Mouse (Mus musculus) urinary bladder, postnatal 25 days (tissue): ENCODE measurements around the gene Usp6nl.

Experiments
- DNase-seq: peaks from one replicate; pipeline ENCODE4 v3.0.0; 2022; ENCODE audit warnings: low spot score

Usp6nl gene

DNA sequence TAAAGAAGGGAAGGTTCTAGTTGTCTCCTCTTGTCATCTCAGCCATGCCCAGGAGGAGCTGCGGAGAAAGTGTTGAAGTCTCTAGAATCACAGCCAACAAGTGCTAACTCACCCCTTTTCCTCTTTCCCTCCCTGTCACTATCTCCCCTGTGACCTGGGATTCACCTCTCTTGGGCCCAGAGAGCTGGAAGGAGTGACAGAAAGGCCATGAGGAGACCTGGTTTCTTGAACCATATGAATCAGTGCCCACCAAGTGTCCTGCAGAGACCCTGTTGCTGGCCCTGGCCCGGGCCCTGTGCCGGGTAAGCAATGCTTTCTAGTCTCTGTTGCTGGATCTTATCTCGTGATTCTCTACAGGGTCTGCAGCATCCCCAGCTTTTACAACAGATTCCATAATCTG lies 155.4 kb downstream of the Usp6nl start:
- DNase-seq: no peak

DNA sequence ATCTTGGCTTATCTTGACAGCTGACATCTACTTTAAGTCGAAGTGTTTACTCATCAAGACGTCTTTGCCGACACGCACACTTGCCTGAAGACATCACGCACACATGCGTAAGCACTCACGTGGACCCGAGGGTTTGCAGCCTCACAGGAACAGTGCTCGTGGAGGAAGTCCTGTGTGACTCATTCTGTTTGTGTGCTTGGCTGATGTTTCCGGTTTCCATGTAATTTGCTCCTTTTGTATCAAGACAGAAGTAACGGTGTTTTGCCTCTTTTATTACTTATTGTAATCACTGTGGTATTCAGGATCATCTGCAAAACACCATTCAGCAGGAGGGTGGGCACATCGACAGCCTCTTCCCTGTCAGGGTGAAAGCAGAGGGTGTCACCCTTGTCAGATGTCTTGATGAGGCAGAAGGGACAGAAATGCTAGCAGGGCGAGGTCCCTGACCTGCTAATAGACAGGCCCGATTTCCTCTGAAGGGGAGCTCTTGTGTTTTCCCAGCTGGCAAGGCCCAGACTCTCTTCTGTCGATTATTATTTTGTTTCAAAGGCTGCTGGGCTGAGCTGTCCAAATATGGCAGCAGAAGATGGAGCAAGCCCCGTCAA lies 156.0 kb downstream of the Usp6nl start:
- no peak for DNase-seq

DNA sequence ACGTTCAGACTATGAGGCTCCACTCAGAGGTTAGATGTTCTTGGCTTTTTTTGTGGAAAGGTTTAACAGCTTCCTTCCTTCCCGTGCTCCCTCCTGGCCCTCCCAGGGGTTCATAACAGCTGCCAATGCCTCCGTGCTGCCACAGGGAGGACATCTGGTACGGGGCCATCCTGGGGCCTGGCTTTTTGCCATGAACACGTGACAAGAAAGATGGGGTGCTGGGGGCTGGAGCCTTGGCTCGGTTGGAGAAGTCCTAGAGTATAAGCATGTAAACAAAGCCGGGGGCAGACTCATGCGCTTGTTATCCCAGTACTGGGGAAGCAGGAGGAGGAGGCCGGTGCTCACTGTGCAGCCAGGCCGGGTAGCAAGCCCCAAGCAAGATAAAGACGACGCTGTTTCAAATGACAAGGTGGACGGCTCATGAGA lies 156.5 kb downstream of the Usp6nl start:
- no peak for DNase-seq

DNA sequence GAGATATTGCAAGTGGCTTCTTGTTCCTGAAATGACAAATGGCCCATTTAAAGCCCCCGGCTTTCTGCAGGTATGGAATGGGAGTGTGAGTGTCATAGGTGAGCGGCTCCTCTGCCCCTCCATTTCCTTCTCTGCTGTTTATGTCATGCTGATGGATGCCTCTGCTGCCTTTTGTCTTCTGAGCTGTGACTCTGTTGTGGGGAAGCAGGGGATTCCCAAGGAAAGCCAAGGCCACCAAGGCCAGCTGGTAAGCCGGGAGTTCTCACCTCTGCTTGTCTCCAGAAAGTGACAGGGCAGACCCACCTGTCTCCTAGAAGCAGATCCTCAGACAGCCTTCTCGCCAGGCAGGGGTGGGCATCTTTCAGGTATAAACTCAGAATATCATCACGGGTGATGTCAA lies 157.2 kb downstream of the Usp6nl start:
- no peak for DNase-seq

DNA sequence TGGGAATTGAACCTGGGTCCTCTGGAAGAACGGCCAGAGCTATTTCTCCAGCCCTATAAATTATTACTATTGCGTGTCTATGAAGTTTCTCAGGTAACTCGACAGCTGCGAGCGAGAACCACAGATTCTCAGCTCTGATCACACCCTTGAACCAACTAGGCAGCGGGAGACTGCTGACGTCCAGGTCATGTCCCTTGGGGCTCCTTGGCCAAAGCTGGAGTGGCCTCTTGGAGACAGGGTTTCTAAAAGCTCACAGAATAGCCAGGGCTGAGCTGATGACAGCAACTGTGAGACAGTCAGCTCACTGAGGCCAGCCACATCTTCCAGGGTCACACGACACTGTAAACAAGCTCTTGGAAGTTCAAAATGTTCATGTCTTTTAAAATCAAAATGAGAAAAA lies 159.5 kb downstream of the Usp6nl start:
- no peak for DNase-seq

DNA sequence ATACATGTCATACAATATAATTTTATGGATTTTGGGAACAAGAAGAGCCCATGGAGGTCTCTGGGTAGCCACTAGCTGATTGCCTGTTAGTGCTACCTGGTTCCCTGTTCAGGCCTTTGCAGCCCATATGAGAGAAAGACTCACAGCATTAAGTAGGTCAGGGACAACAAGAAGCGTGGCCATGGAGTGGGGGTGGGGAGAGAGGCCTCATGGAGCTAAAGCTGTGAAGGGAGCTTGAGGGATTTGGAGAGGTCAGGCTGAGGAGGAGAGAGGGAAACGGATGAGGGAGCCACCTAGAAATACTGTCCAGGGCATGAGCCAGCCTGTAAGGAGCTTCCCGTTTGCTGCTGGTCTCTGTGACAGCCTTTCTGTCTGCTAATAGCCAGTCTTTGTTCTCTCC lies 159.9 kb downstream of the Usp6nl start:
- no peak for DNase-seq

DNA sequence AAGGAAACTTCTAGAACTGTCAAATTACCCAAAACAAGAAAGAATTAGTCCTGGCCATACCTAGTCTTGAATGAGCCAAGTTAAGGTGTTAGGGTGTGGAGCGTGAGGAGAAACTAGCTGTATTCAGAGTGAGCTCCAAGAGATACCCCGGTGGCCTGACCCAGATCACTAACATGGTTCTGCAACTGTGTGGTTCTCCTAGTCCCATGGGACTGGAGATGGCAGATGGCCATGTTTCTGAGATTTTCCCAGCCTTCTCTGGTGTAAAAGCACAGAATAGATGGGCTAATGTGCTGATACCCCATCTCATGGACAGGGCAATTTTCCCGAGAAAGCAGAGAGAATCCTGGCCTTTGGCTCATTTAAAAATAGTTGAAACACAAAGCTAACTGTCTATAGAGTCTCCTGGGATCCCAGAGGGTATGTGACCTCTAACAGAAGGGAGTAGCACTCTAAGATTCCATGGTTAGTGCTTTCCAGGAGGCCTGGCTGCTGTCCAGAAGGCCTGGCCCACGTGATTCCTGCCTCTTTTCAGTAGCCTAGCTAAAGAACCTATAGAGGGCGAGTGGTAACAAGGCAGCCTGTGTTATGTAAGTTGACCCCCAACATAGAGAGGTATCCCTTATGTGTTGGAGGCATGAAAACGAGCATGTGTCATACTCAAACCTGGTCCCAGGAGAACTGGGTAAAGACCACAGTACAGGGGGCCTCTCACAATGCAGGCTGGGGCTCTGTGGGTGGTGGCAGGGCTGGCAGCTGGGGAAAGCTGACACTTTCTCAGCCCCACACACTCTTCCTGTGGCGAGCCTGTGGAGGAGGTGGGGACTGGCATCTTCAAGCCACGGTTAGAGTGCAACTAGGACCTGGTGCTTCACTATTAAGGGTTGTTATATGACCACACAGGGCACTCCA lies 160.9 kb downstream of the Usp6nl start:
- no peak for DNase-seq

DNA sequence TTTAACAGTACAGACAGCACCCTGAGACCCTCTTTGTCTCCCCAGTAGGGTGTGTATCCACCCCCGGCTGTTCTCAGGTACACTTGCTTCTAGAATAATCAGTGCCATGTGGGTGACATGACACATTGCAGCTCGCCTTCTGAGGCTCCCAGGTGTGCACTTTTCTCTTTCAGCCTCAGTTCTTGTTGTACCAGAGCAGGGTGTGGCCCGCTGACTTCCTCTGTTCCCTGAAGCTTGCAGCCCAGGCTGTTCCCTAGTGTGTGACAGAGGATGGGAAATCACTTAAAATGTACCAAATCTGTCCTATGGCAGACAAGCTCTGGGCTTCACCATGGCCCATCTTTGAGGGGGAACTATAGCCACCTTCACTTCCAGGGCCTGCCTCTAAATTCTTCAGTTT lies 161.7 kb downstream of the Usp6nl start:
- DNase-seq: no peak

DNA sequence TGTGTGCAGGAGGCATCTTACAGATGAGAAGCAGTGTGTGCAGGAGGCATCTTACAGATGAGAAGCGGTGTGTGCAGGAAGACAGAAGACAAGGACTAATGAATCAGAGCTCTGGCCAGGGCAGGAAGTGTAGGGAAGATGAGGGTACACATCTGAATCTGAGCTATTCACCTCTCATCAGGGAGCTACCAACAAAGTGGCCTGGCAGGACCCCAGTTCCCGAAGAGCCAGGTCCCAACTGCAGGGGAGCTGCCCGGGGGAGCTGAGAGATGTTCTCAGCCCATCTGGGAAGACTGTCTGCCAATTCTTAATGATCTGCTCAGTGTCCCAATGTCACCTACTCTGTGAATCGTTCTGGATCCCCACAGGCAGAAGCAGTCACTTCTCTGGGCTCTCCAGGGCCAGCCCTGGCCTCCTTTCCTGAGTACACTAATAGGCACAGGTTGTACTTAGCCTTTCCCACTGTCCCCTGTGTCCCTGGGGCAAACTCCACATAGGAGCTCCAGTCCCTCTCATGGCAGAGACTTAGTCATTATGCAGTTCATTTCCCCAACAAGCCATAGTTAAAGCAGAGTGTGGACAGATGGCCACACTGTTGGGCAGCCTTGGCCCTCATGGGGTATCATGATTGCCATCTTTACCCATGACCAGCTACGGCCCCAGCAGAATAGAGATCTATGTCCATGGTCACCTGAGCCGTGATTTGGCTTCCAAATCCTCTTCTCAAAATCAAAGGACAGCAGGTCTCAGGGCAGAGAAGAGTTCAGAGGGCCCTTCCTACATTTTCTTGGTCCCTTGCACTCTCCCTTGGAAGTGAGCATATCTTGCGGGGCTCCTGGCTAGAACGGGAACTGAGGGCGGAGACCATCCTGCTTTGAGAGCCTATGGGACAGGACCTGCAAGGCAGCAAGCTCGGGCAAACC lies 165.4 kb downstream of the Usp6nl start:
- no peak for DNase-seq

DNA sequence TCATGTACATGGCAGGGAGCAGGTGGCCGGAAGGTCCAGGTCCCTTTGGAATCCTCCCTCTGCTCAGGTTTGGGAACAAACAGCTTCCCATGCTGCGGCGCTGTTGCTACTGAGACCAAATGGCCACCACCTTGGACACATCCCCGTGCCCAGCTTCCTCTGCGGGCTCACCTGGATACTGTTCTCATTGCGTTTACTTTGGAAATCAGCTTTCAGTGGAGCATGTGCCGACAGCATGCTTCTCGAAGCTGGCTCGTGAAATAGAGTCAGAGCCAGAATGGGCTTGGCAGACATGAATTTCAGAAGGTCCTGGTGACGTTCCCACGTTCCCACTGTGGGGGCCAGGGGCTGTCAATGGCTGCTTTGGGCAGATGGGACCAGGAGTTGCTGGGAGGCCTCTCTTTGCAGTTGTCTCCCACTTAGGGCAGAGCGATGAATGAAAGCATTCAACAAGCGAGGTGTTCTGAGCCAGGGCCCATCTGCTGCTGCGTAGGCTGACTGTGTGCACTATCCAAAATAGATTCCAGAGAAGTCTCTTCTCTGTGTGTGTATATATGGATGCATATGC lies 166.1 kb downstream of the Usp6nl start:
- DNase-seq: no peak

DNA sequence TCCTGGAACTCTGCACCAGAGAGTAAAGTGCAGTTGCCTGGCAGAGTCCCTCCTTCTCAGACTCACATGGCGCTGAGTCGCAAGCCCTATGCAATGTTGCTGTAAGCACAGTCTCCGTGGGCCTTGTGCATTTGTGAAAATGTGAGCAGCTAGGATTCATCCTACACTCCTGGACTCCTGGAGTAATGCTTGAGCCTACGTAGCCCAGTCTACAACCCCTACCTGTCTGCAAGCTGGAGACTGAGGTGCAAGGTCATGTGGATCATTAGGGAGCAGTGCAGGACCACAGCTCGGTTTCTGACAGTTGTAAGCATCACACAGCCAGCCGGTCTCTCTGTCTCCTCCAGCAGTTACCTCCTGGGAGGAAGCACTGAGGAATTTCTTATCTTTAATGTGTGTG lies 167.6 kb downstream of the Usp6nl start:
- no peak for DNase-seq

DNA sequence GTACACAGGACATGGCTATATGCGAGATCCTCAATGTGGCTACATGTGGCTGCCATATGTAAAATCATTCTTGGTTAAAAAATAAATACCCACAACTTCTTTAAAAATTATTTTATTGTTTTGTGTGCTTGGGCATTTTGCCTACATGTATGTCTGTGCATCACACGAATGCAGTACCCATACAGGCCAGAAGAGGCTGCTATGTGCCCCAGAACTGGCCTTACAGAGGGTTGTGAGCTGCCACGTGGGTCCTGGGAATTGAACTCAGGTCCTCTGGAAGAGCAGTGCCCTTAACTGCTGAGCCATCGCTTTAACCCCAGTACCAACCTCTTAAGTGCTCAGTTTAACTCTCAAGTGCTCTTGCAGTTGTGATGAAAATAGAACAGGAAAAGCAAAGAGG lies 168.4 kb downstream of the Usp6nl start:
- DNase-seq: no peak

DNA sequence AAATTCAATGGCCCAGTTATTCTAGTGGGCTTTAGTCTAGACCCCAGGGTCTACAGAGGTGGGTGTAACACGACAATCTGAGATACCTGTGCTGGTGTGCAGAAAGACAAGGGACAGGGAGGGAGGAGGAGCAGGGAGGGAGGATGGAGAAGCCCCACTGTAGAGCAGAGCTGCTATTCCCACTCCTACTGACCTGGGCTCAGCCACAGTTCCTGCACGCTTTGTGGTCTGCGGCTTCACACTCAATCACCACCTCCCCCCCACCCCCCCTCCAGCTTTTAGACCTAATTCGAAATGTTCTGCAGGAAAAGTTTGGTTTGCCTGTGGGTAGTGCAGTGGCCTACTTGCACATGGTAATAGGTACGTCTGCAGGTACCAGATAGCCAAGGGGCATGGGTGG lies 171.4 kb downstream of the Usp6nl start:
- no peak for DNase-seq
